Mouse (Mus musculus) liver, embryonic 14.5 days (tissue): ENCODE data around the gene Gm1123.

Experiments used
- CTCF ChIP-seq: IDR thresholded peaks from 2 replicates; pipeline ENCODE4 v1.5.1; 2016; ENCODE audit warnings: antibody characterized with exemption, low read depth, control low read depth
- EP300 ChIP-seq: IDR thresholded peaks from 2 replicates; pipeline ENCODE4 v1.6.1; 2016; ENCODE audit warnings: antibody characterized with exemption, low read depth

GRCm38 (mm10) chr9:99074462-99074861 is 38.9 kb upstream of the Gm1123 start:
- TF ChIP-seq CTCF (no peak), EP300 (no peak)
